Mouse (Mus musculus) heart, postnatal 10 days (tissue): ENCODE measurements around the gene Stc2. TPM values are rescaled to one million over a fixed set of nuclear protein-coding genes. Genes with fewer than 3 reads are reported as not detected.

Experiments used
- DNase-seq, 2 experiments: peaks; one replicate each; pipeline ENCODE4 v3.0.0; 2021
- intact Hi-C: fragments of 180-260 bp; cut with DNase I; formaldehyde crosslinking; loops from one replicate; pipeline ENCODE4 v1.15.1; 2025
- total RNA-seq, 2 experiments: library from RNA; stranded (reverse); gene quantifications; 2 replicates each; pipeline ENCODE4 v1.2.3; 2021

Stc2 gene
- total RNA-seq, result 10 to 100 TPM; 15.0 to 18.7 TPM

- intact Hi-C loops, result loop anchor here (5.0 kb wide), 3 partner anchors 122 to 248 kb away; no protein-coding TSS in a partner anchor
- peak; percentile 89 to 92 for DNase-seq
Observed at GRCm38 (mm10) chr11:31369648-31370286, at the start of gene Stc2. Stc2 (minus strand) TSS chr11:31370074.

GRCm38 (mm10) chr11:31417071-31417470, 47.2 kb upstream of the Stc2 start:
- DNase-seq, result no peak
- intact Hi-C loops, result no loop called here

- intact Hi-C loops, result no loop called here
- DNase-seq, result no peak
Observed at GRCm38 (mm10) chr11:31412376-31412775, 42.5 kb upstream of the Stc2 start.

- DNase-seq, result no peak
- intact Hi-C loops, result no loop called here
Observed at GRCm38 (mm10) chr11:31406736-31407135, 36.9 kb upstream of the Stc2 start.

GRCm38 (mm10) chr11:31403080-31403479, 33.2 kb upstream of the Stc2 start:
- intact Hi-C loops, result no loop called here
- no peak for DNase-seq

- no peak for DNase-seq
- intact Hi-C loops, result no loop called here
Observed at GRCm38 (mm10) chr11:31398604-31399003, 28.7 kb upstream of the Stc2 start.

- intact Hi-C loops, result no loop called here
Observed at GRCm38 (mm10) chr11:31396638-31397417, 27.0 kb upstream of the Stc2 start.

GRCm38 (mm10) chr11:31394026-31394425, 24.2 kb upstream of the Stc2 start:
- no peak for DNase-seq
- intact Hi-C loops, result no loop called here

More at GRCm38 (mm10) chr11:31396638-31397417, 27.0 kb upstream of the Stc2 start:
- no peak for DNase-seq

GRCm38 (mm10) chr11:31392340-31392739, 22.5 kb upstream of the Stc2 start:
- no peak for DNase-seq
- intact Hi-C loops, result no loop called here

GRCm38 (mm10) chr11:31388890-31389289, 19.0 kb upstream of the Stc2 start:
- DNase-seq, result peak; percentile 23 to 39
- intact Hi-C loops, result no loop called here

GRCm38 (mm10) chr11:31387526-31387925, 17.7 kb upstream of the Stc2 start:
- DNase-seq, result peak; percentile 19 to 22
- intact Hi-C loops, result no loop called here

GRCm38 (mm10) chr11:31386571-31386970, 16.7 kb upstream of the Stc2 start:
- intact Hi-C loops, result no loop called here
- DNase-seq, result no peak

GRCm38 (mm10) chr11:31383968-31384367, 14.1 kb upstream of the Stc2 start:
- intact Hi-C loops, result no loop called here
- no peak for DNase-seq

- intact Hi-C loops, result no loop called here
- no peak for DNase-seq
Observed at GRCm38 (mm10) chr11:31382145-31382544, 12.3 kb upstream of the Stc2 start.

GRCm38 (mm10) chr11:31373438-31373837, 3.6 kb upstream of the Stc2 start:
- DNase-seq, result peak; percentile 43 to 58
- intact Hi-C loops, result loop anchor here (5.0 kb wide), 3 partner anchors 126 to 244 kb away; no protein-coding TSS in a partner anchor

GRCm38 (mm10) chr11:31372206-31372605, 2.3 kb upstream of the Stc2 start:
- intact Hi-C loops, result loop anchor here (5.0 kb wide), 3 partner anchors 125 to 245 kb away; no protein-coding TSS in a partner anchor
- no peak for DNase-seq

- intact Hi-C loops, result loop anchor here (5.0 kb wide), 3 partner anchors 124 to 246 kb away; no protein-coding TSS in a partner anchor
- peak in 1 of 2 experiments; percentile 21 for DNase-seq
Observed at GRCm38 (mm10) chr11:31371256-31371838, 1.5 kb upstream of the Stc2 start.

- no peak for DNase-seq
- intact Hi-C loops, result loop anchor here (5.0 kb wide), 3 partner anchors 123 to 247 kb away; no protein-coding TSS in a partner anchor
Observed at GRCm38 (mm10) chr11:31370436-31371230, 759 bp upstream of the Stc2 start.

GRCm38 (mm10) chr11:31368965-31369647, 768 bp downstream of the Stc2 start:
- intact Hi-C loops, result no loop called here
- peak; percentile 72 to 76 for DNase-seq
